Mouse (Mus musculus): ENCODE measurements around the gene Lnx2. TPM values are rescaled to one million over a fixed set of nuclear protein-coding genes. Genes with fewer than 3 reads are reported as not detected.

Lnx2 gene
- polyA plus RNA-seq (2012; rRNA removed): 3.1 and 4.1 TPM in 2 replicates
- polyA plus RNA-seq (2014; fragmentation: Nextera tagmentation; extraction: Ambion mirVana): 4.0 and 4.4 TPM in 2 replicates

DNA sequence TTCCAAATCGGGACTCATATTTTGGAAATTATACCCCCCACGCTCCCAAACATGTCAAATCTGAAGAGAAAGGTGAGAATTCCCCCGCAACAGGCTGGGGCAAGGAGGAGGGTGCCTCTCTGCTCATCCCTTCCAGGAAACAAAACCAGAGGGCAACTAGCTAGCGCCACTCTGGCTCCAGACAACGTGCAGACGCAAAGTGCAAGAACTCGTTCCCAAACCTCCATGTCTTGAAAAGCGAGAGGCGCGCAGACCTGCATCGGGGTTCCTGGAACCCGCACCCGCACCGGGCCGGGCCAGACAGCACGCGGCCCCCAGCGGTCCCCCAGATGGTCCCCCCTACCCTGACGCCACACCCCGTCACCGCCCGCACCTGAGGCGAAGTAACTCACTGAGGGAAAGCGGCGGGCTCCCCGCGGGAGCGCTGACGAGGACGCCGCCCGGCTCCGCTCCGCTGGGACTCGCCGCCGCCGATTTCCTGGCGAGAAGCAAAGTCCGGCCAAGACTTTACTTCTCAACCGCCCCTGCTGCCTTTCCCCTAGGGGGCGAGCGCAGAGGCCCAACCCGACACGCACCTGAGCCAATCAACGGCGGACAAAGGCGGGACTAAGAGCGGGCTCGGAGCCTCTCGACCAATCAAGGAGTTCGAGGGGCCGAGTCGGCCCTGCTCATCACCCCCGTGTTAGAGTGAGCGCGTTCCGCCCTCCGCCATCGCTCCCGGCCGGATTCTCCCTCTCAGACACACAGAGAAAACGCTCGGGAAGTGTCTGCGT is at the start of gene Lnx2:
TSS of gene Lnx2 (minus strand) at position 561 of the 773 bp plus-strand sequence.
- ATAC-seq (ENCODE audit: insufficient read depth) (peak; percentile 95), DNase-seq (ENCODE audit: low read depth in 3 of 3, low spot score in 3 of 3) (peak; percentile 92 to 96 (median 94))
- Histone ChIP-seq H3K9ac (replicated peaks) (peak within 1 kb of the TSS; percentile 90), H3K9me3 (ENCODE audit: control insufficient read depth, low read length) (no peaks in the 10 kb centered on the region), H3K4me3 (ENCODE audit: insufficient read depth in 1 of 2, low read depth in 2 of 2, low read length in 2 of 2) (peak within 1 kb of the TSS; percentile 92 to 94), H3K36me3 (replicated peaks; ENCODE audit: control insufficient read depth, insufficient read depth, low read depth) (peaks cover 3% of the 10 kb centered on the region; the same call in 1 of the 2 replicates), H3K4me1 (replicated peaks; ENCODE audit: control insufficient read depth in 2 of 2, insufficient read depth in 2 of 2, low read length in 1 of 2) (peaks cover 24 to 34% of the 10 kb centered on the region in 2 experiments), H3K4me2 (ENCODE audit: low read depth) (peak within 1 kb of the TSS; percentile 99), H3K27ac (peak within 1 kb of the TSS; percentile 75), H3K27me3 (ENCODE audit: control insufficient read depth, insufficient read depth, low read length) (no peaks in the 10 kb centered on the region)
- WGBS (ENCODE audit: insufficient replicate concordance): under 1% methylated on average over 65 of the region's 65 CpGs
- peak; percentile 86 for TF ChIP-seq CTCF (IDR thresholded peaks at IDR 0.05; ENCODE audit: low read depth)
- no peak for TF ChIP-seq EP300 (IDR thresholded peaks at IDR 0.05; ENCODE audit: low read depth)

DNA sequence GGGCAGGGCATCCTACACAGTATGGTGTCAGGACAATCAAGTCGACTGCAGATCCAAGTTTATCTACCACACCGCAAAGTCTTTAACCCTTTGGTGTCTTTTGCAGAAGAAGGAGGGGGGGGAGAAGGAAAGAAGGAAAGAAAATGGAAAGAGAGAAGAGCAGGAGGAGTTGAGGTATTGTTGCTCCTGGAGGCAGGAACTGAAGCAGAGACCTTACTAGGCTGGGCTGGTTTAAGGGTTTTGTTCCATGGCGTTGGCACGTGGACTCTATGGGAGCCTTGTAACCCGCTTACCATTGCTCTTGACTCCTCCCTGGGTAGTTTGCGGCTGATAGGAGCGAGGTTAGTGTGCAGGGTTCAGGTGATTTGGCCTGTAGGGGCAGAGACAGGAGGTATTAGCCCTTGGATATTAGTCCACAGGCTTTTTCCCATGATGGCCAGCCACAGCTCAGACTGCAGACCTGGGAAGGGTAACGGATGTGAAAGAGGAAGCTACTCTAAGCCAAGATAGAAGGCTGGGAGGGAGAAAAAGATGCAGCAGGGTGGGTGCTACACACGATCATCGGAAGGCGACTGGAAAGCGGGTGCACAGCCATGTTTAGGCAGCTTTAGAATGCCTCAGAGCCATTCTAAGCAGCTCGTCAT is 49.3 kb upstream of the Lnx2 start:
- H3K27me3 ChIP-seq (ENCODE audit: control insufficient read depth, insufficient read depth, low read length): no peaks in the 10 kb centered on the region
- DNase-seq (ENCODE audit: low read depth in 3 of 3, low spot score in 3 of 3) (no peak), ATAC-seq (ENCODE audit: insufficient read depth) (no peak)
- TF ChIP-seq CTCF (IDR thresholded peaks at IDR 0.05; ENCODE audit: low read depth) (no peak), EP300 (IDR thresholded peaks at IDR 0.05; ENCODE audit: low read depth) (no peak)
- H3K9ac ChIP-seq (replicated peaks): no peak overlapping the region
- no peak overlapping the region for H3K27ac ChIP-seq
- H3K9me3 ChIP-seq (ENCODE audit: control insufficient read depth, low read length): no peaks in the 10 kb centered on the region
- no peak overlapping the region for H3K4me3 ChIP-seq (ENCODE audit: insufficient read depth in 1 of 2, low read depth in 2 of 2, low read length in 2 of 2)
- H3K4me2 ChIP-seq (ENCODE audit: low read depth): no peak overlapping the region
- 73% methylated on average over 13 of the region's 13 CpGs for WGBS (ENCODE audit: insufficient replicate concordance)
- H3K4me1 ChIP-seq (replicated peaks; ENCODE audit: control insufficient read depth in 2 of 2, insufficient read depth in 2 of 2, low read length in 1 of 2): 0 out of 4 replicates have a peak, but pooled peaks cover 0 to 2% of the 10 kb centered on the region in 2 experiments
- H3K36me3 ChIP-seq (replicated peaks; ENCODE audit: control insufficient read depth, insufficient read depth, low read depth): no peaks in the 10 kb centered on the region

GRCm38 (mm10) chr5:147124794-147125193 is 48.4 kb upstream of the Lnx2 start:
- WGBS (ENCODE audit: insufficient replicate concordance): 64% methylated on average over 9 of the region's 9 CpGs
- Histone ChIP-seq H3K9me3 (ENCODE audit: control insufficient read depth, low read length) (no peaks in the 10 kb centered on the region), H3K4me3 (ENCODE audit: insufficient read depth in 1 of 2, low read depth in 2 of 2, low read length in 2 of 2) (no peak overlapping the region), H3K9ac (replicated peaks) (no peak overlapping the region), H3K27ac (no peak overlapping the region), H3K4me1 (replicated peaks; ENCODE audit: control insufficient read depth in 2 of 2, insufficient read depth in 2 of 2, low read length in 1 of 2) (0 out of 4 replicates have a peak, but pooled peaks cover 0 to 2% of the 10 kb centered on the region in 2 experiments), H3K27me3 (ENCODE audit: control insufficient read depth, insufficient read depth, low read length) (no peaks in the 10 kb centered on the region), H3K4me2 (ENCODE audit: low read depth) (no peak overlapping the region), H3K36me3 (replicated peaks; ENCODE audit: control insufficient read depth, insufficient read depth, low read depth) (no peaks in the 10 kb centered on the region)
- ATAC-seq (ENCODE audit: insufficient read depth): no peak
- TF ChIP-seq EP300 (IDR thresholded peaks at IDR 0.05; ENCODE audit: low read depth) (no peak), CTCF (IDR thresholded peaks at IDR 0.05; ENCODE audit: low read depth) (no peak)
- DNase-seq (ENCODE audit: low read depth in 3 of 3, low spot score in 3 of 3): no peak

- 77% methylated on average over 4 of the region's 4 CpGs for WGBS (ENCODE audit: insufficient replicate concordance)
- DNase-seq (ENCODE audit: low read depth in 3 of 3, low spot score in 3 of 3): no peak
- Histone ChIP-seq H3K27me3 (ENCODE audit: control insufficient read depth, insufficient read depth, low read length) (no peaks in the 10 kb centered on the region), H3K27ac (no peak overlapping the region), H3K4me3 (ENCODE audit: insufficient read depth in 1 of 2, low read depth in 2 of 2, low read length in 2 of 2) (no peak overlapping the region), H3K9me3 (ENCODE audit: control insufficient read depth, low read length) (no peaks in the 10 kb centered on the region), H3K4me2 (ENCODE audit: low read depth) (no peak overlapping the region), H3K36me3 (replicated peaks; ENCODE audit: control insufficient read depth, insufficient read depth, low read depth) (no peaks in the 10 kb centered on the region), H3K4me1 (replicated peaks; ENCODE audit: control insufficient read depth in 2 of 2, insufficient read depth in 2 of 2, low read length in 1 of 2) (0 out of 4 replicates have a peak, but pooled peaks cover 0 to 2% of the 10 kb centered on the region in 2 experiments), H3K9ac (replicated peaks) (no peak overlapping the region)
- TF ChIP-seq EP300 (IDR thresholded peaks at IDR 0.05; ENCODE audit: low read depth) (no peak), CTCF (IDR thresholded peaks at IDR 0.05; ENCODE audit: low read depth) (peak; percentile 55)
- ATAC-seq (ENCODE audit: insufficient read depth): no peak
Measured at GRCm38 (mm10) chr5:147121146-147121545, 44.8 kb upstream of the Lnx2 start.

GRCm38 (mm10) chr5:147117027-147117426 is 40.6 kb upstream of the Lnx2 start:
- Histone ChIP-seq H3K36me3 (replicated peaks; ENCODE audit: control insufficient read depth, insufficient read depth, low read depth) (no peaks in the 10 kb centered on the region), H3K27ac (no peak overlapping the region), H3K9ac (replicated peaks) (no peak overlapping the region), H3K27me3 (ENCODE audit: control insufficient read depth, insufficient read depth, low read length) (no peaks in the 10 kb centered on the region), H3K4me2 (ENCODE audit: low read depth) (no peak overlapping the region), H3K9me3 (ENCODE audit: control insufficient read depth, low read length) (peaks cover 2% of the 10 kb centered on the region), H3K4me3 (ENCODE audit: insufficient read depth in 1 of 2, low read depth in 2 of 2, low read length in 2 of 2) (no peak overlapping the region), H3K4me1 (replicated peaks; ENCODE audit: control insufficient read depth in 2 of 2, insufficient read depth in 2 of 2, low read length in 1 of 2) (no peaks in the 10 kb centered on the region)
- no peak for TF ChIP-seq CTCF (IDR thresholded peaks at IDR 0.05; ENCODE audit: low read depth)
- no peak for TF ChIP-seq EP300 (IDR thresholded peaks at IDR 0.05; ENCODE audit: low read depth)
- WGBS (ENCODE audit: insufficient replicate concordance): 31% methylated on average over 6 of the region's 6 CpGs
- no peak for ATAC-seq (ENCODE audit: insufficient read depth)
- DNase-seq (ENCODE audit: low read depth in 3 of 3, low spot score in 3 of 3): no peak

Data from liver, embryonic 14.5 days (tissue).